ENCODE assay signal across 7 mouse cellular contexts in the genomic region with DNA sequence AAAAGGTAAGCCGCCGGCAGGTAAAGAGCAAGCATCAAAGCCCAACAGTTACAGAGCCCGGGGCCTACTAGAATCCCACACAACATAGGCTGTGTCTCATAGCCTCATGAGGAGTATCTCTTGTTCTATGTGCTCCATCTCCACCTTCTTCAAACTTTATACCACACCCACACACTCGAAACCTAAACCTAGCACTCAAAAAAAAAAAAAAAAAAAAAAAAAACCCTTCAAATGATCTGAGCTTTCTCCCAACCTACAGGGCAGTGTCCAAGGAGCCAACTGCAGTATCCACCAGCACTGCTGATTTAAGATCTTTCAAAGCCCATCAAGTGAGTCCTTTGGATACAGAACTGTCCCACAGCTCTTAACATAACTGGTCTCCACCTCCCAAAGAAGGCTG. TPM values are rescaled to one million over a fixed set of nuclear protein-coding genes. Genes with fewer than 3 reads are reported as not detected.
DNase-seq lines count a peak whose midpoint lies in the region; ATAC-seq and TF ChIP-seq lines count a peak whose summit lies in the region.

No protein-coding gene starts in this region.

- peak overlapping the region; percentile 91; the same call in 1 of the 2 replicates for H3K4me2 ChIP-seq in lung, postnatal 0 days (replicated peaks; ENCODE audit: low read depth, low read length)
- H3K4me2 ChIP-seq in forebrain, embryonic 11.5 days (ENCODE audit: low read depth, low read length, severe bottlenecking): peak overlapping the region; percentile 84
- peak overlapping the region; percentile 72 for H3K4me2 ChIP-seq in limb, embryonic 14.5 days (replicated peaks; ENCODE audit: low read depth, low read length, severe bottlenecking)
- H3K4me2 ChIP-seq in stomach, embryonic 16.5 days (ENCODE audit: low read depth, low read length): peak overlapping the region; percentile 83

- H3K27me3 ChIP-seq in lung, postnatal 0 days (replicated peaks; ENCODE audit: insufficient read depth, low read length): no peaks in the 10 kb centered on the region
- H3K27me3 ChIP-seq in forebrain, embryonic 11.5 days (ENCODE audit: control insufficient read depth, insufficient read depth, low read length): no peaks in the 10 kb centered on the region
- H3K27me3 ChIP-seq in limb, embryonic 14.5 days (ENCODE audit: control insufficient read depth, insufficient read depth, low read length): no peaks in the 10 kb centered on the region
- no peaks in the 10 kb centered on the region for H3K27me3 ChIP-seq in stomach, embryonic 16.5 days (ENCODE audit: control insufficient read depth, insufficient read depth, low read length)

- no peak overlapping the region for H3K4me3 ChIP-seq in lung, postnatal 0 days (ENCODE audit: low read depth, low read length)
- peak overlapping the region; percentile 96 for H3K4me3 ChIP-seq in forebrain, embryonic 11.5 days (ENCODE audit: low read depth, low read length)
- peak overlapping the region; percentile 99 for H3K4me3 ChIP-seq in limb, embryonic 14.5 days (replicated peaks; ENCODE audit: low read length)
- peak overlapping the region; percentile 96 for H3K4me3 ChIP-seq in stomach, embryonic 16.5 days (replicated peaks; ENCODE audit: low read length)

- no peak for ATAC-seq in lung, postnatal 0 days
- no peak for ATAC-seq in forebrain, embryonic 11.5 days (replicated peaks; ENCODE audit: low FRiP score)
- no peak for ATAC-seq in limb, embryonic 14.5 days (ENCODE audit: low FRiP score, low read depth)
- ATAC-seq in stomach, embryonic 16.5 days (ENCODE audit: insufficient read depth, low FRiP score): no peak

- TF ChIP-seq EP300 in lung, postnatal 0 days (IDR thresholded peaks at IDR 0.05): no peak

- H3K36me3 ChIP-seq in lung, postnatal 0 days (ENCODE audit: insufficient read depth, low read length): no peaks in the 10 kb centered on the region
- H3K36me3 ChIP-seq in forebrain, embryonic 11.5 days (ENCODE audit: control insufficient read depth, insufficient read depth, low read length): no peaks in the 10 kb centered on the region; the same call in 1 of the 2 replicates
- peaks cover 31% of the 10 kb centered on the region for H3K36me3 ChIP-seq in limb, embryonic 14.5 days (ENCODE audit: control insufficient read depth, insufficient read depth, low read length)
- H3K36me3 ChIP-seq in stomach, embryonic 16.5 days (ENCODE audit: control insufficient read depth, insufficient read depth, low read length): peaks cover 4% of the 10 kb centered on the region; the same call in 1 of the 2 replicates

- peaks cover 9% of the 10 kb centered on the region; the same call in 1 of the 2 replicates for H3K4me1 ChIP-seq in lung, postnatal 0 days (ENCODE audit: insufficient read depth, low read depth, low read length)
- peaks cover 7% of the 10 kb centered on the region for H3K4me1 ChIP-seq in forebrain, embryonic 11.5 days (replicated peaks; ENCODE audit: control insufficient read depth, insufficient read depth, low read length)
- peaks cover 16% of the 10 kb centered on the region for H3K4me1 ChIP-seq in limb, embryonic 14.5 days (ENCODE audit: control insufficient read depth, insufficient read depth, low read length)
- peaks cover 25% of the 10 kb centered on the region for H3K4me1 ChIP-seq in stomach, embryonic 16.5 days (ENCODE audit: control insufficient read depth, insufficient read depth, low read length)

- H3K9ac ChIP-seq in lung, postnatal 0 days (replicated peaks; ENCODE audit: low read depth): no peak overlapping the region
- peak overlapping the region; percentile 94; the same call in 1 of the 2 replicates for H3K9ac ChIP-seq in forebrain, embryonic 11.5 days (ENCODE audit: low read length)
- H3K9ac ChIP-seq in limb, embryonic 14.5 days (ENCODE audit: low read depth, low read length, severe bottlenecking): peak overlapping the region; percentile 95; the same call in 1 of the 2 replicates
- 0 out of 2 replicates have a peak overlapping the region, but pooled peaks have one; percentile 98 for H3K9ac ChIP-seq in stomach, embryonic 16.5 days (ENCODE audit: low read length)

- TF ChIP-seq POLR2A in limb, embryonic 14.5 days (IDR thresholded peaks at IDR 0.05; ENCODE audit: borderline replicate concordance, extremely low read depth, insufficient read depth, insufficient read length): no peak

- TF ChIP-seq CTCF in lung, postnatal 0 days (IDR thresholded peaks at IDR 0.05): no peak

- no peak overlapping the region for H3K27ac ChIP-seq in lung, postnatal 0 days (ENCODE audit: low read length)
- no peak overlapping the region for H3K27ac ChIP-seq in forebrain, embryonic 11.5 days (ENCODE audit: low read depth, low read length)
- H3K27ac ChIP-seq in limb, embryonic 14.5 days (replicated peaks; ENCODE audit: low read depth, low read length): no peak overlapping the region
- H3K27ac ChIP-seq in stomach, embryonic 16.5 days (ENCODE audit: low read length): no peak overlapping the region

- WGBS in lung, postnatal 0 days: 73% methylated on average over 4 of the region's 4 CpGs
- 90% methylated on average over 4 of the region's 4 CpGs for WGBS in forebrain, embryonic 11.5 days
- 81% methylated on average over 4 of the region's 4 CpGs for WGBS in limb, embryonic 14.5 days
- WGBS in stomach, embryonic 16.5 days: 84% methylated on average over 4 of the region's 4 CpGs

- no peak for DNase-seq in lung, postnatal 0 days (ENCODE audit: low spot score)
- DNase-seq in lung, postnatal 14 days: no peak
- DNase-seq in forebrain, embryonic 11.5 days (ENCODE audit: low spot score): no peak
- no peak for DNase-seq in limb, embryonic 14.5 days (ENCODE audit: low spot score)
- no peak for DNase-seq in frontal cortex, postnatal 36 days (ENCODE audit: low spot score in 2 of 2)
- DNase-seq in urinary bladder, postnatal 36 days (ENCODE audit: low spot score in 2 of 2): no peak

- no peaks in the 10 kb centered on the region for H3K9me3 ChIP-seq in lung, postnatal 0 days (ENCODE audit: low read length)
- no peaks in the 10 kb centered on the region for H3K9me3 ChIP-seq in forebrain, embryonic 11.5 days (ENCODE audit: control insufficient read depth, low read length)
- H3K9me3 ChIP-seq in limb, embryonic 14.5 days (ENCODE audit: control insufficient read depth, low read length): no peaks in the 10 kb centered on the region
- no peaks in the 10 kb centered on the region for H3K9me3 ChIP-seq in stomach, embryonic 16.5 days (replicated peaks; ENCODE audit: control insufficient read depth, low read length)

RNA-seq across cellular contexts. Expression of a gene that starts 1.5 kb away (rescaled TPM):
- 10.4 and 12.1 TPM in 2 replicates for polyA plus RNA-seq in lung, postnatal 0 days (2015; fragmentation: Nextera tagmentation; extraction: Ambion mirVana)
- polyA plus RNA-seq in forebrain, embryonic 11.5 days (2014; fragmentation: Nextera tagmentation; extraction: Ambion mirVana): 48.4 and 51.2 TPM in 2 replicates
- polyA plus RNA-seq in limb, embryonic 14.5 days (2012; rRNA removed): 16.2 and 20.5 TPM in 2 replicates
- 29.7 and 30.7 TPM in 2 replicates for polyA plus RNA-seq in limb, embryonic 14.5 days (2014; fragmentation: Nextera tagmentation; extraction: Ambion mirVana)
- 15.1 and 18.9 TPM in 2 replicates for polyA plus RNA-seq in stomach, embryonic 16.5 days (2015; fragmentation: Nextera tagmentation; extraction: Ambion mirVana)

RNA-seq across cellular contexts. Expression of a gene that starts 1.6 kb away (rescaled TPM):
- polyA plus RNA-seq in lung, postnatal 0 days (2015; fragmentation: Nextera tagmentation; extraction: Ambion mirVana): 11.1 and 12.4 TPM in 2 replicates
- 33.9 and 37.2 TPM in 2 replicates for polyA plus RNA-seq in forebrain, embryonic 11.5 days (2014; fragmentation: Nextera tagmentation; extraction: Ambion mirVana)
- 35.4 and 36.3 TPM in 2 replicates for polyA plus RNA-seq in limb, embryonic 14.5 days (2012; rRNA removed)
- 23.8 and 27.3 TPM in 2 replicates for polyA plus RNA-seq in limb, embryonic 14.5 days (2014; fragmentation: Nextera tagmentation; extraction: Ambion mirVana)
- 19.0 and 20.2 TPM in 2 replicates for polyA plus RNA-seq in stomach, embryonic 16.5 days (2015; fragmentation: Nextera tagmentation; extraction: Ambion mirVana)
